Mouse (Mus musculus): Measurements from ENCODE around the gene Cct8l1. TPM values are rescaled to one million over a fixed set of nuclear protein-coding genes. Genes with fewer than 3 reads are reported as not detected.

The Cct8l1 gene
- polyA plus RNA-seq, 1 experiment from 2014 or later = 0.10 TPM

DNA sequence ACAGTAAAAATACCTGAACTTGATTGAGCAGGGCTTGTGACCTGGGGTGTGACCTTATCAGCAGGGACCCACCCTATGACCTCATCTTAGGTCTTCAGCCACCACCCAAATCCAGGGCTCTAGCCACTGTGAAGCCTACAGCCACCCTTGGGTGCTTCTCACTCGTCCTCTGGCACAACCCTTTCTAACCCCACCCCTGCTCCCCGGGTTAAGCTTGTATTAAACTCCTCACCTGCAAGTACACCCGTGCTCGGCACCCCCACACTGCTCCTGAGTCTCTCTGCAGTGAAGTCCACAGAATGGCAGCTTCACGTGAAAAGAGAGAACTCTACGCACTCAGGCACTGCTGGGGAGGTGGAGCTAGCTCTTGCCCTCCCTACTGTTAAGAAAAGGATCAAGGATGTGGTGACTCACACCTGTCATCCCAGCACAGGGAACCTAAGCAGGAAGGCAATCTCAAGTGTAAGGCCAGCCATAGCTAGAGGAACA, 21.1 kb downstream of the Cct8l1 start:
- ATAC-seq = no peak
- Histone ChIP-seq H3K4me1 (ENCODE audit: control insufficient read depth, insufficient read depth, low read depth, low read length) (no peaks in the 10 kb centered on the region), H3K27me3 (replicated peaks; ENCODE audit: control insufficient read depth, insufficient read depth, low read length) (no peaks in the 10 kb centered on the region), H3K9me3 (ENCODE audit: control insufficient read depth, low read length) (no peaks in the 10 kb centered on the region), H3K4me3 (ENCODE audit: low read length) (no peak overlapping the region), H3K27ac (ENCODE audit: low read depth, low read length) (no peak overlapping the region), H3K4me2 (ENCODE audit: low read length) (no peak overlapping the region), H3K36me3 (ENCODE audit: control insufficient read depth, insufficient read depth, low read length) (no peaks in the 10 kb centered on the region), H3K9ac (ENCODE audit: low read depth, low read length) (no peak overlapping the region)
- 43% methylated on average over 6 of the region's 6 CpGs for WGBS

DNA sequence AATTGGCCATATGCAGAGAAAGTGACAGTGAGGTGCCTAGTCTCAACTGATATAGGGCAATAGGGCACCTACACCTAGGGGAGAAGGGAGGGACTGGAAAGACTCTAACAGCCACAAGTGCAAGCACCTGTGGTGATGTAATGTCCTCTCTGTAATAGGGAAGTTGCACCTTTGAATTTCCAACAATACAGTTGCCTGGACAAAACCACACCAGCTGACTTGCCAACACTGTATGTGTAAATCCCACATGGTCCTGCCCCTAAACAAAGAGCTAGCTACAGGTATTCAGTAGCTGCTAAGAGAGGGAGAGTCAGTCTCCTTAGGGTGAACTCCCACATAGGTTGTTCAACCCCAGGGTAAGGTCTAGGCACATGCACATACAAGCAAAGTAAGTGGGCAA, 24.5 kb downstream of the Cct8l1 start:
- Histone ChIP-seq H3K9ac (ENCODE audit: low read depth, low read length) (no peak overlapping the region), H3K9me3 (ENCODE audit: control insufficient read depth, low read length) (no peaks in the 10 kb centered on the region), H3K27me3 (replicated peaks; ENCODE audit: control insufficient read depth, insufficient read depth, low read length) (no peaks in the 10 kb centered on the region), H3K27ac (ENCODE audit: low read depth, low read length) (no peak overlapping the region), H3K36me3 (ENCODE audit: control insufficient read depth, insufficient read depth, low read length) (no peaks in the 10 kb centered on the region), H3K4me1 (ENCODE audit: control insufficient read depth, insufficient read depth, low read depth, low read length) (no peaks in the 10 kb centered on the region), H3K4me2 (ENCODE audit: low read length) (no peak overlapping the region), H3K4me3 (ENCODE audit: low read length) (no peak overlapping the region)
- no peak for ATAC-seq

DNA sequence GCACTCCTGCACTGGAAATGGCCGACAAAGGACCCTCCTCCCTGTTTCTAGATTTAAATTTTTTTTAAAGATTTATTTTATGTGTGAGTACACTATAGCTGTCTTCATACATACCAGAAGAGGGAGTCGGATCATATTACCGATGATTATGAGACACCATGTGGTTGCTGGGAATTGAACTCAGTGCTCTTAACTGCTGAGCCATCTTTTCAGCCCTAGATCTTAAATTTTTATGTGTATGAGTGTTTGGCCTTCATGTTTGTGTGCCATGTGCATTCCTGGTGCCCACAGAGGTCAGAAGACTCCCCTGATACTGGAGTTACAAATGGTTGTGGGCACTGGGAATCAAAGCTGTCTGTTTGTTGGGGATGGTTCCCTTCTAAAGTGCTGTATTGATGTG, 25.1 kb downstream of the Cct8l1 start:
- Histone ChIP-seq H3K9me3 (ENCODE audit: control insufficient read depth, low read length) (no peaks in the 10 kb centered on the region), H3K4me3 (ENCODE audit: low read length) (no peak overlapping the region), H3K36me3 (ENCODE audit: control insufficient read depth, insufficient read depth, low read length) (no peaks in the 10 kb centered on the region), H3K4me2 (ENCODE audit: low read length) (no peak overlapping the region), H3K4me1 (ENCODE audit: control insufficient read depth, insufficient read depth, low read depth, low read length) (no peaks in the 10 kb centered on the region), H3K9ac (ENCODE audit: low read depth, low read length) (no peak overlapping the region), H3K27me3 (replicated peaks; ENCODE audit: control insufficient read depth, insufficient read depth, low read length) (no peaks in the 10 kb centered on the region), H3K27ac (ENCODE audit: low read depth, low read length) (no peak overlapping the region)
- WGBS = 83% methylated on average over 3 of the region's 3 CpGs
- ATAC-seq = no peak

DNA sequence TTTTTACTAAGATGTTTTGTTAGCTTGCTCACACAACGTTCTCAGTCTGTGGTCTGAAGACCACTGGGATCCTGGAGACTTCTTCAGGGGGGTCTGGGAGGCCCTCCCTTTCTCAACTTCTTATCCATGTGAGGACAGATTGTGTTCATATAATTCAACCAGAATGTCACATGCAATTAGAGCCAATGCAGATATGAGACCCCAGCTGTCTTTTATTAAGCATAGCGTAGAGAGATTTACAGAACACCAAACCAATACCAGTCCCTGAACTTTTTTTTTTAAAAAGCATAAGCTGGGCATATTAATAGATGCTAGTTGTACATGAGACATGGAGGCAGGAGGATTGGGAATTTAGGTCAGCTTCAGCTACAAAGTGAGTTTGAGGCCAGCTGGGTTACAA, 25.8 kb downstream of the Cct8l1 start:
- Histone ChIP-seq H3K4me1 (ENCODE audit: control insufficient read depth, insufficient read depth, low read depth, low read length) (no peaks in the 10 kb centered on the region), H3K27ac (ENCODE audit: low read depth, low read length) (no peak overlapping the region), H3K9me3 (ENCODE audit: control insufficient read depth, low read length) (no peaks in the 10 kb centered on the region), H3K4me2 (ENCODE audit: low read length) (no peak overlapping the region), H3K4me3 (ENCODE audit: low read length) (no peak overlapping the region), H3K36me3 (ENCODE audit: control insufficient read depth, insufficient read depth, low read length) (no peaks in the 10 kb centered on the region), H3K9ac (ENCODE audit: low read depth, low read length) (no peak overlapping the region), H3K27me3 (replicated peaks; ENCODE audit: control insufficient read depth, insufficient read depth, low read length) (no peaks in the 10 kb centered on the region)
- no peak for ATAC-seq
- WGBS = 71% methylated on average over 2 of the region's 2 CpGs

DNA sequence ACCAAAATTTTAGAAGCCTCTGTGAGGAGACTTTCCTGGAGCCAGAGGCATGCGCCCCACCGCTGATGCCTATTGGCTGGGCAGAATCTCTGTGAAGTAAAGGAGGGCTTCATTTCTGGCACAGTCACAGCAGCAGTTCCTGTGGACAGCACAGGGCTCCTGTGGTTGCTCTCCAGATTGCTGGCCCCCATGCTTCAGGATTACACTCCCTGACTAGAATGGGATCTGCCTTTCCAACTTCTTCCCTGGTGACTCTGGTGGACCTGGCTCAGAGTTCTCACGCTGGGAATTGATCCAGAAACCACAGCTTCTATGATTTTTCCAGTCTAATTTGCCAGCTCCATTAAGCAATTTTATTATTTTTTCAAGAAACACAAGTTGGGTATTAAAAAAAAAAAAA, 28.2 kb downstream of the Cct8l1 start:
- H3K9me3 ChIP-seq (ENCODE audit: control insufficient read depth, low read length) = no peaks in the 10 kb centered on the region
- H3K4me3 ChIP-seq (ENCODE audit: low read length) = no peak overlapping the region
- H3K4me1 ChIP-seq (ENCODE audit: control insufficient read depth, insufficient read depth, low read depth, low read length) = no peaks in the 10 kb centered on the region
- H3K36me3 ChIP-seq (ENCODE audit: control insufficient read depth, insufficient read depth, low read length) = no peaks in the 10 kb centered on the region
- H3K27ac ChIP-seq (ENCODE audit: low read depth, low read length) = no peak overlapping the region
- WGBS = 79% methylated on average over 3 of the region's 3 CpGs
- H3K27me3 ChIP-seq (replicated peaks; ENCODE audit: control insufficient read depth, insufficient read depth, low read length) = no peaks in the 10 kb centered on the region
- no peak overlapping the region for H3K4me2 ChIP-seq (ENCODE audit: low read length)
- ATAC-seq = no peak
- H3K9ac ChIP-seq (ENCODE audit: low read depth, low read length) = no peak overlapping the region

DNA sequence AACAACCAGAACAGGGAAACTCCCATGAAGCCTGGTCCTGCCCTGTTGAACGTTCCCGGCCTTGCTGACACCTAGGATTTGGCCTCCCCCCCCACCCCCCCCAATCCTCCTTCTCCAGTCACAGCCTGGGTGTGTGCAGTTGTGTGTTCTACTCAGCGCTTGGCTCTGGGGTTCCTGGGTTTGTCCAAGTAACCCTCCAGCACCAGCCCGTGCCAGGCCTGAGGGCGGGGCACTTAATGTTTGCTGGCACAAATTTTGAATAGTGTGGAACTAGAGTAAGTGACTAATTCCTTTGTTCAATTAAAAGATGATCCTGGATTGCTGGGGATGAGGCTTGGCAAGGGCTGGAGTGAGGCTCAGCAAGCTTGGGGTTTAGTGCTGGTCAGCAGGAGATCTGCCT, 28.7 kb downstream of the Cct8l1 start:
- Histone ChIP-seq H3K9me3 (ENCODE audit: control insufficient read depth, low read length) (no peaks in the 10 kb centered on the region), H3K9ac (ENCODE audit: low read depth, low read length) (no peak overlapping the region), H3K4me3 (ENCODE audit: low read length) (no peak overlapping the region), H3K4me1 (ENCODE audit: control insufficient read depth, insufficient read depth, low read depth, low read length) (no peaks in the 10 kb centered on the region), H3K27ac (ENCODE audit: low read depth, low read length) (no peak overlapping the region), H3K4me2 (ENCODE audit: low read length) (no peak overlapping the region), H3K27me3 (replicated peaks; ENCODE audit: control insufficient read depth, insufficient read depth, low read length) (no peaks in the 10 kb centered on the region), H3K36me3 (ENCODE audit: control insufficient read depth, insufficient read depth, low read length) (no peaks in the 10 kb centered on the region)
- WGBS = 76% methylated on average over 5 of the region's 5 CpGs
- no peak for ATAC-seq

DNA sequence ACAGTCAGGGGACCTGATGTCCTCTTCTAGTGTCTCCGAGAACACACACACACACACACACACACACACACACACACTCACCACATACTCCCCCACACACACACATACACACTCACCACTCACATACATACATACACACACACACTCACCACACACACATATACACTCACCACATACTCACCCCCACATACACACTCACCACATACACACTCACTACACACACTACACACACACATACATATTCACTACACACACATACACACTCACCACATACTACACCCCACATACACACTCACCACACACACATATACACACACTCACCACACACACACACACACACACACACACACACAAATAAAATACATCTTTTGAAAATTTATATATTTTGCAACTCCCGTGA, 31.0 kb downstream of the Cct8l1 start:
- Histone ChIP-seq H3K9ac (ENCODE audit: low read depth, low read length) (no peak overlapping the region), H3K9me3 (ENCODE audit: control insufficient read depth, low read length) (no peaks in the 10 kb centered on the region), H3K27ac (ENCODE audit: low read depth, low read length) (no peak overlapping the region), H3K4me1 (ENCODE audit: control insufficient read depth, insufficient read depth, low read depth, low read length) (no peaks in the 10 kb centered on the region), H3K27me3 (replicated peaks; ENCODE audit: control insufficient read depth, insufficient read depth, low read length) (no peaks in the 10 kb centered on the region), H3K4me3 (ENCODE audit: low read length) (no peak overlapping the region), H3K36me3 (ENCODE audit: control insufficient read depth, insufficient read depth, low read length) (no peaks in the 10 kb centered on the region), H3K4me2 (ENCODE audit: low read length) (no peak overlapping the region)
- no peak for ATAC-seq
- 98% methylated on average over 2 of the region's 2 CpGs for WGBS

DNA sequence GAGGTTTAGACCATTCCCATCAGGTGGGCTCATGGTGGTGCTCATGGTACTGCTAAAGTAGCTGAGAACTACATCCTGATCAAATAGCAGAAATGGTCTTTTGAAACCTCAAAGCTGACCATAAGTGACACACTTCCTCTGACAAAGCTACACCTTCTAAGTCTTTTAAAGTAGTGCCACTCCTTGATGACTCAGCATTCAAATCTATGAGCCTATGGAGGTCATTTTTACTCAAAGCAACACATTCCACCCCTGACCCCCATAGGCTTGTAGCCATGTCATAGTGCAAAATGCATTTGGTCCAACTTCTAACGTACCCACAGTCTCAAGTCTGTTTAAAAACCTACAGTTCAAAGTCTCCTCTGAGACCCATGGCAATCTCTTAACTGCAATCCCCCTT, 35.0 kb downstream of the Cct8l1 start:
- Histone ChIP-seq H3K27ac (ENCODE audit: low read depth, low read length) (no peak overlapping the region), H3K36me3 (ENCODE audit: control insufficient read depth, insufficient read depth, low read length) (no peaks in the 10 kb centered on the region), H3K4me2 (ENCODE audit: low read length) (no peak overlapping the region), H3K4me1 (ENCODE audit: control insufficient read depth, insufficient read depth, low read depth, low read length) (no peaks in the 10 kb centered on the region), H3K4me3 (ENCODE audit: low read length) (no peak overlapping the region), H3K9me3 (ENCODE audit: control insufficient read depth, low read length) (no peaks in the 10 kb centered on the region), H3K9ac (ENCODE audit: low read depth, low read length) (no peak overlapping the region), H3K27me3 (replicated peaks; ENCODE audit: control insufficient read depth, insufficient read depth, low read length) (no peaks in the 10 kb centered on the region)
- 78% methylated on average over 1 of the region's 1 CpGs for WGBS
- no peak for ATAC-seq

DNA sequence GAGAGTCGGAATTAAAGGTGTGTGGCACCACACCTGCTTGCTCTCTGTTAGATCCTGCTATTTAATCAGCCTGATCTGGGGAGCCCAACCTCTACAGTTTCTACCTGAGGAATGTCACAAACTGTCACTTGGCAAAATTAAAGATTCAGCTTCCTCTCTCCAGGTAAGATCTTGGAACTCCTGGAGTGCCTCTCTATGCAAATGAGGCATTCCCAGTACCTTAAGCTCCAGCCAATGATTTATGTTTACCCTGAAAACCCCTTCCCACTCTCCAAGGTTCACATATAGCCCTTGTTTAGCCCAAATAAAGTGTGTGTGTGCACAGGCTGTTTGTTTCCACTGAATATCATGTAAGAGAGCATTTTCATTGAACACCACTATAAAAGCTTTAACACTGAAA, 38.3 kb downstream of the Cct8l1 start:
- H3K27me3 ChIP-seq (replicated peaks; ENCODE audit: control insufficient read depth, insufficient read depth, low read length) = no peaks in the 10 kb centered on the region
- WGBS = 90% methylated on average over 1 of the region's 1 CpGs
- H3K36me3 ChIP-seq (ENCODE audit: control insufficient read depth, insufficient read depth, low read length) = no peaks in the 10 kb centered on the region
- no peak overlapping the region for H3K27ac ChIP-seq (ENCODE audit: low read depth, low read length)
- no peak overlapping the region for H3K4me3 ChIP-seq (ENCODE audit: low read length)
- ATAC-seq = no peak
- H3K4me2 ChIP-seq (ENCODE audit: low read length) = no peak overlapping the region
- no peaks in the 10 kb centered on the region for H3K9me3 ChIP-seq (ENCODE audit: control insufficient read depth, low read length)
- no peaks in the 10 kb centered on the region for H3K4me1 ChIP-seq (ENCODE audit: control insufficient read depth, insufficient read depth, low read depth, low read length)
- H3K9ac ChIP-seq (ENCODE audit: low read depth, low read length) = no peak overlapping the region

DNA sequence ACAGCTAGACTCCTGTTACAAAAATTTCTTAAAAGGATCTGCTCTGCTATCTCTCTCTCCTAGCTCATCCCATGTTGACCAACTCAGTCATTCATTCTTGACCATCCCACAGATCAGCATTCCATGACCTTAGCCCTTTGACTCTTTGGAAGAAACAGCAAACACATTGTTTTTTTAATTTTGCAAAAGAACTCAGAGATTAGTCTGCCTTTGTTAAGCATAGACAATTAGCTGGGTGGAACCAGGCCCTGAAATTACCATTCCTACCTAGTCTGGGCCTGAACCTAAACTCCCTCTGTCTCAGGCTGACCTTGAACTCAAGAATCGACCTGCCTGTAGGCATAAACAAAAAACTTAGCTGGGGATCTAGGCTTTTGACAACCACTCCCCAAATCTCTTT, 38.8 kb downstream of the Cct8l1 start:
- Histone ChIP-seq H3K4me3 (ENCODE audit: low read length) (no peak overlapping the region), H3K4me2 (ENCODE audit: low read length) (no peak overlapping the region), H3K36me3 (ENCODE audit: control insufficient read depth, insufficient read depth, low read length) (no peaks in the 10 kb centered on the region), H3K4me1 (ENCODE audit: control insufficient read depth, insufficient read depth, low read depth, low read length) (no peaks in the 10 kb centered on the region), H3K9ac (ENCODE audit: low read depth, low read length) (no peak overlapping the region), H3K9me3 (ENCODE audit: control insufficient read depth, low read length) (no peaks in the 10 kb centered on the region), H3K27me3 (replicated peaks; ENCODE audit: control insufficient read depth, insufficient read depth, low read length) (no peaks in the 10 kb centered on the region), H3K27ac (ENCODE audit: low read depth, low read length) (no peak overlapping the region)
- no peak for ATAC-seq
- WGBS = 50% methylated on average over 1 of the region's 1 CpGs

Measured in hindbrain, embryonic 16.5 days (tissue).